In genomic region chr15:23430021-23430420, GRCm38 (mm10) we compare ENCODE assay signal across 27 mouse cellular contexts.
DNase-seq lines count a peak whose midpoint lies in the region; ATAC-seq lines count a peak whose summit lies in the region.
"Had no signal": no experiment of that assay in that cellular context is flagged by ENCODE, and none has a peak within 500 bp of the region (broad histone marks: within the 10 kb centered on the region; RNA-seq: fewer than 3 reads in every experiment).

No protein-coding gene starts in this region.

- DNase-seq in 3T3-L1 (ENCODE audit: low read depth, low spot score) (peak; percentile 93), NIH3T3 (ENCODE audit: low read depth) (peak; percentile 59)
- DNase-seq in retina, postnatal 1 day: no peak
- DNase-seq in c-Kit-positive CD71-positive TER-119-positive erythroid progenitor cells, embryonic 14.5 days (ENCODE audit: low spot score): no peak
- DNase-seq in layer of hippocampus, adult 9-11 months: no peak
- DNase-seq: adrenal gland, postnatal 10 days; adrenal gland, postnatal 36 days; B cell, adult 2 months; cerebellum, adult 11 months; cerebellum, adult 8-10 months; cerebellum, postnatal 10 days; cerebellum, postnatal 36 days; embryo, embryonic 11 days; forebrain, postnatal 0 days; gastrocnemius, adult 2 months; gastrocnemius, postnatal 14 days; heart, adult 18-20 months; heart, postnatal 10 days; heart, postnatal 36 days; kidney, adult 18-20 months had no signal

- ATAC-seq in granulocyte monocyte progenitor cell, adult 5-6 weeks (replicated peaks; ENCODE audit: poor library complexity, severe bottlenecking): peak; percentile 37
- ATAC-seq: activated CD4-positive, CD25-positive, alpha-beta regulatory T cell, adult 4 months; CD4-positive, CD25-positive, alpha-beta regulatory T cell, adult 4 months; forebrain, embryonic 14.5 days; forebrain, postnatal 0 days; hindbrain, postnatal 0 days; inflammation-experienced regulatory T-cells, adult 6 months; intestine, embryonic 16.5 days had no signal

Comparison
In these comparisons a context has a peak if more than half of its experiments do, and no peak if none do; other contexts are left out.
1. DNase-seq: peak in 3T3-L1 (single experiment) and NIH3T3 (single experiment); none in retina, postnatal 1 day (single experiment), c-Kit-positive CD71-positive TER-119-positive erythroid progenitor cells, embryonic 14.5 days (single experiment) and layer of hippocampus, adult 9-11 months (single experiment).